Mouse (Mus musculus): ENCODE data around the gene Fbxo47. TPM values are rescaled to one million over a fixed set of nuclear protein-coding genes. Genes with fewer than 3 reads are reported as not detected.

Fbxo47 gene
- polyA plus RNA-seq, 1 experiment from 2014 or later = 0.55 TPM

DNA sequence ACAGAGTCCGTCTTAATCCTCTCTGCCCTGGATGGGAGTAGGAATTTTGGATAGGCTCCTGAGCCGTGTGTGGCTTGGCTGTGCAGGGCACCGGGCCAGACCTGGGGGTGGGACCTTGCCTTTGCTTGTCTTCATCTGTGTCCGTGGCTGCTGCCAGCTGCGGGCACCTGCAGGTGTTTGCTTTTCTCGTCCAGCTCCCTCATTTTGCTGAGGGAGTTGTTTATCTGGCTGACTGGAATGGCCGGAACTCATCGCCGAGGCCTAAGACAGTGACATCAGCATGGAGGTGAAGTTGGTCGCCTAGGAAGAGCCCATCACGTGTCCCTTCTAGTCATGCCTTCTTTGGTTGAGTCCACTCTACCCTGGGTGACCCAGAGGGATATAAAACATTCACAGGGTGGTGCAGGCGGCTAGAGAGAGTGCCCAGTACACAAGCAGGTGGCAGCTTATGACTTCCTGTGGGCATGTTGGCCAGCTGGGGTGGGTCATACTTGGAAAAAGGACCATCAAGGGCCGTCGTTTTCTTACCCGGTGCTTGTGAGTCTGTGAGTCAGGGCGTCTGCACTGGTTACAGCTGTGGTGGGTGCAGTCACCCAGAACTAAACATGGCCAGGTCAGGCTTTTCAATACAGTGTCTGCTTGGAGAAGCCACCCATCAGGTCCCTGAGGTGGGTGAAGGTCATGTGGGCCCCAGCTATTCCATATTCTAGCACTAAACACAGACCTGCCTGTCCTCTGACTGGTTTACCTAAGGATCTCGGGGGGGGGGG is 70.0 kb downstream of the Fbxo47 start:
- no peak overlapping the region; the same call in 1 of the 2 replicates for H3K4me3 ChIP-seq
- peaks cover 49% of the 10 kb centered on the region for H3K36me3 ChIP-seq
- peaks cover 98% of the 10 kb centered on the region for H3K4me1 ChIP-seq
- H3K9me3 ChIP-seq = no peaks in the 10 kb centered on the region
- no peaks in the 10 kb centered on the region for H3K27me3 ChIP-seq (ENCODE audit: insufficient read depth, poor library complexity, severe bottlenecking)
- no peak overlapping the region for H3K27ac ChIP-seq
- DNase-seq (ENCODE audit: low spot score) = no peak
- 78% methylated on average over 17 of the region's 17 CpGs for WGBS

- Histone ChIP-seq H3K4me3 (no peak overlapping the region), H3K9me3 (no peaks in the 10 kb centered on the region), H3K27ac (peak overlapping the region; percentile 69; the same call in 1 of the 2 replicates), H3K4me1 (peaks cover 98% of the 10 kb centered on the region), H3K27me3 (ENCODE audit: insufficient read depth, poor library complexity, severe bottlenecking) (no peaks in the 10 kb centered on the region), H3K36me3 (peaks cover 54% of the 10 kb centered on the region)
- DNase-seq (ENCODE audit: low spot score) = no peak
- WGBS = 45% methylated on average over 7 of the region's 7 CpGs
These were observed 70.9 kb downstream of the Fbxo47 start for GRCm38 (mm10) chr11:97813085-97813484.

DNA sequence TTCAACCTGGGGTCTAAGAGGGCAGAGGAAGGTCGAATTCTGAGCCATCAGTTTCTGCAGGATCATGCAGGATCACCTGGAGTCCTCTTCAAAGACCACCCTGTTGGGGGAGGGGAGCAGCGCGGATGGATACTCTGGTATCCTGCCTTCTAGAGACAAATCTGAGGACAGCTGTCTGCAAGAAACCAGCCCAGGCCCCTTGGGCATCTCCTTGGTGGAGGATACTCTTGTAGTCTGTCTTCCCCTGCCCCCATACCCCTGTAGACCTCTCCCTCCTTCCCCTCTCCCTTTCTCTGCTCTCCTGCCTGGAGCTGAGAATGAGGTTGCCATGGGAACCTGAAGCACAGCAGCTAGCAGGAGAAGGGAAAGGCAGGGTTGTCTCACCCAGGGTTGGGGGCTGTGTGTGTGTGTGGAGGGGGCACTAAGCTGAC is 71.4 kb downstream of the Fbxo47 start:
- Histone ChIP-seq H3K4me3 (peak overlapping the region; percentile 10; the same call in 1 of the 2 replicates), H3K36me3 (peaks cover 57% of the 10 kb centered on the region), H3K4me1 (peaks cover 98% of the 10 kb centered on the region), H3K9me3 (no peaks in the 10 kb centered on the region), H3K27ac (peak overlapping the region; percentile 69), H3K27me3 (ENCODE audit: insufficient read depth, poor library complexity, severe bottlenecking) (no peaks in the 10 kb centered on the region)
- 42% methylated on average over 3 of the region's 3 CpGs for WGBS
- DNase-seq (ENCODE audit: low spot score) = no peak

DNA sequence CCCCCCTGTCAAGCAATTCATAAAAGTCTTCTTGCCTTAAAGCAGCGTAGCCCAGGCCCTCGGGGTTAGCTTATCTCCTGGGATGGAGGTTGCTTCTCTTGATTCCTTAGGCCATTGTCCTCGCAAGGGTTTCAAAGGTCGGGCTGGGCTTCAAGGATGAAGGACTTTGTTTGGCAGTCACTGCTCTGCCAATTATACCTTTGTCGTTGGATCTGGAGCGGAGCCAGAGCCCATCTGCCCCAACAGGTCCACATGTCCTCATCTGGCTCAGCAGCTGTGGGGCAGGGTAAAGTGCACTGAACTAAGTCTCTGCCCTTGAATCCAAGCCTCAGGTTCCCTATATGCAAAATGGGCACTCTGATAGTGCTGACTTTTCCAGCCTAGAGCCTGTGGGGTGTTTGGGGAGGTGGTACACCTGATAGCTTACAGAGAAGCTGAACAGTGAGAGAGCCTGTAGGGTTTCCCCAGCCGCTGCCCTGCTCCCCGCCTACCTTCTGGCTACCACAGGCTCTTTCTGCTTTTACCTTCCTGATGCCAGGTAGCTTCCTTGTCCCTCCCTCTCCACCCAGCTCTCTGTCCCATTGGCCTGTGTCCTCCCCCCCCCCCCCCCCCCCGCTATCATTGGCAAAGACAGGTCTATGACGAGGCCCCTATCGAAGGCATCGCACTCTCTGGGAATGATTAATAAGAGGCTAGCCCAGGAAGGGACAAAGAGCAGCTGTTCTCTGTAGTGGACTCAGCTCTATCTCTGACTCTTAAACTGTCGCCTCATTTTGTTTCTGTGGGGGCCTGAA is 72.2 kb downstream of the Fbxo47 start:
- peaks cover 60% of the 10 kb centered on the region for H3K36me3 ChIP-seq

DNA sequence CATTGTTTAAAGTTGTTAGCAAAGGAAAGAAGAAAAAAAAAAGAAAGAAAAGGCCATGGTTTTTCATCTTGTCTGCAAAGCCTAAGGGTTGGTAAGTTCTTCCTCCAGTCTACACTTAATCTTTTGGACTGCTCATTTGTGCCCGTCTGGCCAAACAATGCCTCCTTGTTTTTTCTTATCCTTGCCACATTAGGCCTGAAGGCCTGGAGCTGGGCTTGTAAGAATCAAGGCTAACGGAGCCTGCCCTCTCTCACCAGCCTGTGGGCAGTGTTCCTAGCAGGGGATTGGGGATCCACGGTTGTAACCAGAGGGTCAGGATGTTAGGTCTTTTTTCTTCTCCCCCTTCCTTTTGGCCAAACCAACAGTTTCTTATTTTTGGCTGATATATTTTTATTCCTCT is 73.0 kb downstream of the Fbxo47 start:
- peaks cover 95% of the 10 kb centered on the region for H3K4me1 ChIP-seq
- no peaks in the 10 kb centered on the region for H3K9me3 ChIP-seq
- H3K36me3 ChIP-seq = peaks cover 54% of the 10 kb centered on the region
- WGBS = 45% methylated on average over 3 of the region's 3 CpGs
- no peaks in the 10 kb centered on the region for H3K27me3 ChIP-seq (ENCODE audit: insufficient read depth, poor library complexity, severe bottlenecking)
- no peak overlapping the region for H3K4me3 ChIP-seq
- no peak for DNase-seq (ENCODE audit: low spot score)
- no peak overlapping the region for H3K27ac ChIP-seq

More for the DNA sequence above, 72.2 kb downstream of the Fbxo47 start:
- peak overlapping the region; percentile 69 for H3K27ac ChIP-seq
- H3K27me3 ChIP-seq (ENCODE audit: insufficient read depth, poor library complexity, severe bottlenecking) = no peaks in the 10 kb centered on the region
- no peaks in the 10 kb centered on the region for H3K9me3 ChIP-seq
- 41% methylated on average over 12 of the region's 13 CpGs for WGBS
- peak overlapping the region; percentile 10; the same call in 1 of the 2 replicates for H3K4me3 ChIP-seq
- H3K4me1 ChIP-seq = peaks cover 95% of the 10 kb centered on the region
- DNase-seq (ENCODE audit: low spot score) = no peak

DNA sequence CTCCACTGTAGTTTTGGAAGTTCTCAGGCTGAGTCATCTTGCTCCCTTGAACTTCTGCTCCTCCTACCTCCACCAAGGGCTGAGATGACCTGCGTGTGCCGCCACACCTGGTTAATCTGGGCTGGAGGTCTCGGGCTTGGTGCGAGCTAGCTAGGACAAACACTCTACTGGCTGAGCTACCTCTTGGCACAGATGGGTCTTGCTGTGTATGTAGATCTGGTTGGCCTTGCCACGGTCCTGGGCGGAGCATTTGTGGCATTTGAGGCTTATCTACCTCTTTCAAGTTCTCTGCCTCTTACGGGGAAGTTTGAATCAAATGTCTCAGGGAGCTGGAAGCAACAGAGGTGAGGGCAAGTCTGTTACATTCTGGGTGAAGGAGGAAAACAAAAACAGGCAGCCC is 73.6 kb downstream of the Fbxo47 start:
- DNase-seq (ENCODE audit: low spot score) = no peak
- H3K9me3 ChIP-seq = no peaks in the 10 kb centered on the region
- no peaks in the 10 kb centered on the region for H3K27me3 ChIP-seq (ENCODE audit: insufficient read depth, poor library complexity, severe bottlenecking)
- H3K4me1 ChIP-seq = peaks cover 95% of the 10 kb centered on the region
- peaks cover 48% of the 10 kb centered on the region for H3K36me3 ChIP-seq
- no peak overlapping the region for H3K4me3 ChIP-seq
- 0 out of 2 replicates have a peak overlapping the region, but pooled peaks have one; percentile 16 for H3K27ac ChIP-seq
- WGBS = 50% methylated on average over 7 of the region's 7 CpGs

DNA sequence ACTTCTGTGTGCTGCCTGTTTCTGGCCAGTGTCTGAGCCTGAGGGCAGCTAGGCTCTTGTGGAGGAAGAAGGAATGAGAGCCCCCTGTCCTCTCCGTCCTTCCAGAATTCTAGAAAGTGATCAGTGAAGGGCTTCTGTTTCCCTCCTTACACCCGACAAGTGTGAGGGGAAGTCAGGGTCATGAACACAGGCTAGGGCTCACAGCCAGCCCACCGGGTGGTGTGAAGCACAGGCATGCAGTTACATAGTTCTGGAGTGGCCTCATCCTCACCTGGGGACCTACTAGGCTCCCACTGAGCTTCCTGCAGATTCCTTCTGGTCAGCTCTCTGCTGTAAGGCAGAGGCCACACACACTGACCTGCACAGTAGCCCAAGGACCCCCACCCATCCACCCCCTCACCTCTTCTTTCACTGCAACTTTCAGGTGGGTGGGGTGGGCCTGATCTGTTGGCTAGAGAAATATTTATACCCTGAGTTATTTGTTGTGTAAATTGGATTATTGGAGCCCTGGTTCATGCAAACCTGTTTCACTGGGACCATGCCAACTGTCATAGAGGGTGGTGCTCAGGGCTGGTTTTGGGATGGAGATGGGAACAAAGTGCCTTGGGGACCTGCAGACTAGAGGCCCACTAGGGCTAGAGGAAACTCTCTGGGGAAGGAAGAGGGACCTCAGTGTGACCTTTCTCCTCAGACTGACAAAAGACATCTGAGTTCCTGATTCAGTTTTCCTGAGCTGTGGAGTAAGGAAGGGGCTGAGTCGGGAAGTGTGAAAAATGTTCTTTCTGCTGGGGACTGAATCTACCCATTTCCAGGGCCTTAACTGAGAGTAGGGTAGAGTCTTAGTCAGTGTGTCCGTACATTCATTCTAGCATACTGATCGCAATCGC is 74.5 kb downstream of the Fbxo47 start:
- DNase-seq (ENCODE audit: low spot score) = no peak
- Histone ChIP-seq H3K9me3 (no peaks in the 10 kb centered on the region), H3K36me3 (peaks cover 40% of the 10 kb centered on the region), H3K4me3 (no peak overlapping the region), H3K27ac (peak overlapping the region; percentile 77), H3K4me1 (peaks cover 95% of the 10 kb centered on the region), H3K27me3 (ENCODE audit: insufficient read depth, poor library complexity, severe bottlenecking) (no peaks in the 10 kb centered on the region)
- 54% methylated on average over 7 of the region's 7 CpGs for WGBS

- H3K36me3 ChIP-seq = peaks cover 32% of the 10 kb centered on the region
- no peaks in the 10 kb centered on the region for H3K9me3 ChIP-seq
- 0 out of 2 replicates have a peak overlapping the region, but pooled peaks have one; percentile 9 for H3K4me3 ChIP-seq
- whole genome bisulfite sequencing = 45% methylated on average over 5 of the region's 5 CpGs
- H3K4me1 ChIP-seq = peaks cover 95% of the 10 kb centered on the region
- peak overlapping the region; percentile 77 for H3K27ac ChIP-seq
- H3K27me3 ChIP-seq (ENCODE audit: insufficient read depth, poor library complexity, severe bottlenecking) = no peaks in the 10 kb centered on the region
- no peak for DNase-seq (ENCODE audit: low spot score)
These were observed 75.2 kb downstream of the Fbxo47 start for GRCm38 (mm10) chr11:97808621-97809234.

GRCm38 (mm10) chr11:97808093-97808492 is 75.9 kb downstream of the Fbxo47 start:
- DNase-seq (ENCODE audit: low spot score) = no peak
- H3K36me3 ChIP-seq = peaks cover 26% of the 10 kb centered on the region
- 0 out of 2 replicates have a peak overlapping the region, but pooled peaks have one; percentile 9 for H3K4me3 ChIP-seq
- WGBS = 51% methylated on average over 2 of the region's 2 CpGs
- H3K9me3 ChIP-seq = no peaks in the 10 kb centered on the region
- H3K4me1 ChIP-seq = peaks cover 90% of the 10 kb centered on the region
- H3K27me3 ChIP-seq (ENCODE audit: insufficient read depth, poor library complexity, severe bottlenecking) = no peaks in the 10 kb centered on the region
- H3K27ac ChIP-seq = peak overlapping the region; percentile 77

DNA sequence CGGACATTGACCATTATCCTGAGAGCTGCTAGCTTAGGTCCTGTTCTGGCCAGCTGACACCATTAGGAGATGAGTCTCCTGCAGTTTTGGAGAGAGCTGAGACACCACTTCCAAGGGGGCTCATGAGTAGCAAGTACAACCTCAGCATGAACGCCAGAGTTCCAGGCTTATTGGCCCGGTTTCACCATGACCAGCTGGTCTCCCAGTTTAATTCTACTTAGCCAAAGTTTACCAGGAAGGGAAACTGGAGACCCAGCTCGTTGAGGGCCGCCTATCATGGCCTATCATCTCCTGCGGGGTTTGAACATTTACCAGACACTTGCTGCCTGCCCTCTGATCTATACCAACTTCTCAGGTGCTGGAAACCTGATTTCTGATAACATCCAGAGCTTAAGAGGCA is 76.3 kb downstream of the Fbxo47 start:
- H3K4me1 ChIP-seq = peaks cover 87% of the 10 kb centered on the region
- peak overlapping the region; percentile 77 for H3K27ac ChIP-seq
- H3K27me3 ChIP-seq (ENCODE audit: insufficient read depth, poor library complexity, severe bottlenecking) = no peaks in the 10 kb centered on the region
- no peaks in the 10 kb centered on the region for H3K9me3 ChIP-seq
- 0 out of 2 replicates have a peak overlapping the region, but pooled peaks have one; percentile 3 for H3K4me3 ChIP-seq
- 24% methylated on average over 6 of the region's 6 CpGs for WGBS
- no peak for DNase-seq (ENCODE audit: low spot score)
- peaks cover 24% of the 10 kb centered on the region for H3K36me3 ChIP-seq

DNA sequence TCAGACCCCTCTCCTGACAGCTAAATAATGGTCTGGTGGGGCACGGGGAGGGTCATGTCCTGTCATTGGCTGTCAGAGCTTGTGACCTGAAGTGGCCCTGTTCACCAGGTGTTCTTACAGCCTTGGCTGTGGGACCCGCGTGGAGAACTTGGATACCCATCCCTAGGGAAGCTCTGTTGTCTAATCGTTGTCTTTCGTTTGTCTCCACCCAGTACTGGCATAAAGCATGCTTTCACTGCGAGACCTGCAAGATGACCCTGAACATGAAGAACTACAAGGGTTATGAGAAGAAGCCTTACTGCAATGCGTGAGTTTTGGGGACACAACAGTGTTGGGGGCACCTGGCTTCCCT is 77.4 kb downstream of the Fbxo47 start:
- Histone ChIP-seq H3K9me3 (no peaks in the 10 kb centered on the region), H3K27ac (peak overlapping the region; percentile 84), H3K27me3 (ENCODE audit: insufficient read depth, poor library complexity, severe bottlenecking) (no peaks in the 10 kb centered on the region), H3K4me1 (peaks cover 87% of the 10 kb centered on the region), H3K36me3 (peaks cover 24% of the 10 kb centered on the region), H3K4me3 (peak overlapping the region; percentile 49; the same call in 1 of the 2 replicates)
- DNase-seq (ENCODE audit: low spot score) = no peak
- 67% methylated on average over 7 of the region's 7 CpGs for WGBS
